Mouse (Mus musculus): ENCODE results near the gene Pnmal2. TPM values are rescaled to one million over a fixed set of nuclear protein-coding genes. Genes with fewer than 3 reads are reported as not detected.
A peak's percentile ranks its signal among the peaks of the same experiment; 100 is the strongest.
"Not testable (repeated sequence)": the region's sequence is repeated elsewhere in the genome, so short reads cannot be mapped to it uniquely, and the experiment has no call there.

The Pnmal2 gene
- polyA plus RNA-seq, 1 experiment = 2.0 TPM

DNA sequence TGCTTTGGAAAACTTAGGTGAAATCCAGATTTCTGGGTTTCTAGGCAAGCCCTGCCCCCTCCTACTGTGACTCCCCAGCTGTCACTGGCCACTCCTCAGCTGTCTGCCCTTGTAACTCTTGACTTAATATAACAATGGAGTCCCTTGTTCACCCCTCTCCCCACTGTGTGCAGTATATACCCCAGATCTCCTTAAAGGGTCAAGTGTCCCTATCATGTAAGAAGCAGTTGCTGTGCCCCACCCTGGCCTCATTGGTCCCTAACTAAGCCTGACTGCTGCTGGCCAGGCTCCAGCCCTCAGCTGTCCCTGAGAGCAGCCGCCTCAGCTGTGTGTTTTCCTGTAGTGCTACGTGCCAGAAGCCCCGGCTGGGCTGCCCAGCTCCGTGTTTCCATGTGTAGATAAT, 3.5 kb downstream of the Pnmal2 start:
- no peak for DNase-seq (ENCODE audit: low read depth in 1 of 2, low spot score in 2 of 2)
- TF ChIP-seq CTCF (IDR thresholded peaks at IDR 0.05; ENCODE audit: extremely low read depth, insufficient read depth, insufficient read length, insufficient replicate concordance) = no peak
- TF ChIP-seq POLR2A (IDR thresholded peaks at IDR 0.05; ENCODE audit: low read depth, low read length) = no peak
- H3K27ac ChIP-seq (ENCODE audit: insufficient read depth, low read length) = no peak overlapping the region
- H3K4me1 ChIP-seq (ENCODE audit: control insufficient read depth, insufficient read depth, insufficient read length) = peaks cover 7% of the 10 kb centered on the region
- no peaks in the 10 kb centered on the region for H3K36me3 ChIP-seq (ENCODE audit: control insufficient read depth, insufficient read depth, low read length)
- H3K4me3 ChIP-seq (ENCODE audit: extremely low read depth, insufficient read depth, insufficient read length) = no peak overlapping the region
- WGBS = 29% methylated on average over 4 of the region's 4 CpGs
- peaks cover 9% of the 10 kb centered on the region for H3K27me3 ChIP-seq (ENCODE audit: control insufficient read depth, insufficient read depth, low read length)

DNA sequence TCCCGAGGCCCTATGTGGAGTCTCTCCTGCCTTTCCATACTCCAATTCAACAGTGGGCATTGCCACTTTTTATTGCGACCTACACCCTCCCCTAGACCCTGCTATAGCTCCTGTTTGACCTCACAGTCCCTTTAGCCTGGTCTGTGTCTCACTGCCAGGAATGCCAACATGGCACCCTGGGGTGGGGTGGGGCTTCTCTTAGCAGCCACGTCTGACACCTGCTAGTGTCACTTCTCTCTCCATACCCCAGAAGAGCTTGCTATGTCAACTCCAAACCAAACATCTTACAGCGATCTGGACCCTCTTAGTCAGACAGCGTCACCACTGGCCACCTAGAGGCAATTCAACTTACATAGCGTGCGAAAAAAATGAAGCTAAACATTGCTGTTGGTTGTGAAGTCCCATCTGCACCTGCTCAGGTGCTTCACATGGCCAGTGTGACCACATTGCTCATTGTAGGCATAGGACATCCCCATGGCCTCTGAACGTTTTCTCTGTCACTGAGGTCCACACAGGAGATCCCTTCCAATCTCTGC, 4.5 kb downstream of the Pnmal2 start:
- no peak overlapping the region for H3K27ac ChIP-seq (ENCODE audit: insufficient read depth, low read length)
- WGBS = 80% methylated on average over 8 of the region's 8 CpGs
- no peak for DNase-seq (ENCODE audit: low read depth in 1 of 2, low spot score in 2 of 2)
- peaks cover 9% of the 10 kb centered on the region for H3K27me3 ChIP-seq (ENCODE audit: control insufficient read depth, insufficient read depth, low read length)
- no peaks in the 10 kb centered on the region for H3K36me3 ChIP-seq (ENCODE audit: control insufficient read depth, insufficient read depth, low read length)
- peaks cover 7% of the 10 kb centered on the region for H3K4me1 ChIP-seq (ENCODE audit: control insufficient read depth, insufficient read depth, insufficient read length)
- H3K4me3 ChIP-seq (ENCODE audit: extremely low read depth, insufficient read depth, insufficient read length) = no peak overlapping the region
- TF ChIP-seq POLR2A (IDR thresholded peaks at IDR 0.05; ENCODE audit: low read depth, low read length) = no peak
- TF ChIP-seq CTCF (IDR thresholded peaks at IDR 0.05; ENCODE audit: extremely low read depth, insufficient read depth, insufficient read length, insufficient replicate concordance) = no peak

GRCm38 (mm10) chr7:16949908-16950841, 5.7 kb downstream of the Pnmal2 start:
- Histone ChIP-seq H3K36me3 (ENCODE audit: control insufficient read depth, insufficient read depth, low read length) (no peaks in the 10 kb centered on the region), H3K4me1 (ENCODE audit: control insufficient read depth, insufficient read depth, insufficient read length) (peaks cover 3% of the 10 kb centered on the region; the same call in 1 of the 2 replicates), H3K4me3 (ENCODE audit: extremely low read depth, insufficient read depth, insufficient read length) (no peak overlapping the region; the same call in 1 of the 2 replicates), H3K27me3 (ENCODE audit: control insufficient read depth, insufficient read depth, low read length) (peaks cover 7% of the 10 kb centered on the region), H3K27ac (ENCODE audit: insufficient read depth, low read length) (no peak overlapping the region)
- WGBS = 17% methylated on average over 28 of the region's 29 CpGs
- TF ChIP-seq POLR2A (IDR thresholded peaks at IDR 0.05; ENCODE audit: low read depth, low read length) (no peak), CTCF (IDR thresholded peaks at IDR 0.05; ENCODE audit: extremely low read depth, insufficient read depth, insufficient read length, insufficient replicate concordance) (peak; percentile 93)
- peak in 1 of 2 experiments; percentile 54 for DNase-seq (ENCODE audit: low read depth in 1 of 2, low spot score in 2 of 2)

DNA sequence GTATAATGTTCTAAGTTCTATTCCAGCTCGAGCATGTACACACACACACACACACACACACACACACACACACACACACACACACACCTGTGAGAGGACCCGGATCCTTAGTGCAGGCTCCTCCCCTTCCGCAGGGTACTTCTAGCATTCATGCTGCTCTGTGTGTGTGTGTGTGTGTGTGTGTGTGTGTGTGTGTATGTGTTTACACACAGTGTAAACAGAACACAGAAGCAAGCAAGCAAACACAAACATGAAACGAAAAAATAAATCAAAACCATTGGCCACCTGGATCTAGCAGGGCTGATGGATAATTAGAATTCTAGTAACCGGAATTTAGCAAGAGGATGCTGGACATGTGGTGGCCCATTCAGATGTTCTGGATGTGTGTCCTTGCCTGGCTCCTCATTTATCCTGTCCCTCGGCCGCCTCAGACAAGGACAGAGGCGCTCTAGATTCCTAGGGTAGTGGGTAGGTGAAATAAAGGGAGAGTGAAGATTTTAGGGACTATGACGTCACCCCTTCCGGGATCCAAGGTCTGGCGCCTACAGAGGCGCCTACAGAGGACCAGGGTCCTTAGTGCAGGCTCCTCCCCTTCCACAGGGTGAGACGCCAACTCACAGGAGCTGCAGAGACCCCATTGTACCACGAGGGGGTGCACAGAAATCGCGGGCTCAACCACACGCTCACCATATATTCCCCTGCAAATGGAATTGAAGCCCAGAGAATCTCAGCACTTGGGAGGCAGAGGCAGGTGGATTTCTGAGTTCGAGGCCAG, 6.6 kb downstream of the Pnmal2 start:
- WGBS = 22% methylated on average over 18 of the region's 18 CpGs
- no peak for TF ChIP-seq POLR2A (IDR thresholded peaks at IDR 0.05; ENCODE audit: low read depth, low read length)
- TF ChIP-seq CTCF (IDR thresholded peaks at IDR 0.05; ENCODE audit: extremely low read depth, insufficient read depth, insufficient read length, insufficient replicate concordance) = peak; percentile 75; the same call in 1 of the 2 replicates
- DNase-seq (ENCODE audit: low read depth in 1 of 2, low spot score in 2 of 2) = peak; percentile 54 to 67
- Histone ChIP-seq H3K4me3 (ENCODE audit: extremely low read depth, insufficient read depth, insufficient read length) (no peak overlapping the region), H3K27ac (ENCODE audit: insufficient read depth, low read length) (no peak overlapping the region), H3K36me3 (ENCODE audit: control insufficient read depth, insufficient read depth, low read length) (no peaks in the 10 kb centered on the region), H3K27me3 (ENCODE audit: control insufficient read depth, insufficient read depth, low read length) (peaks cover 5% of the 10 kb centered on the region), H3K4me1 (ENCODE audit: control insufficient read depth, insufficient read depth, insufficient read length) (peaks cover 3% of the 10 kb centered on the region; the same call in 1 of the 2 replicates)

- WGBS = 71% methylated on average over 2 of the region's 2 CpGs
- H3K27me3 ChIP-seq (ENCODE audit: control insufficient read depth, insufficient read depth, low read length); H3K4me3 ChIP-seq (ENCODE audit: extremely low read depth, insufficient read depth, insufficient read length); H3K36me3 ChIP-seq (ENCODE audit: control insufficient read depth, insufficient read depth, low read length); H3K27ac ChIP-seq (ENCODE audit: insufficient read depth, low read length); H3K4me1 ChIP-seq (ENCODE audit: control insufficient read depth, insufficient read depth, insufficient read length); DNase-seq (ENCODE audit: low read depth in 1 of 2, low spot score in 2 of 2): not testable (repeated sequence)
Measured at GRCm38 (mm10) chr7:16953776-16954175, 9.3 kb downstream of the Pnmal2 start.

DNA sequence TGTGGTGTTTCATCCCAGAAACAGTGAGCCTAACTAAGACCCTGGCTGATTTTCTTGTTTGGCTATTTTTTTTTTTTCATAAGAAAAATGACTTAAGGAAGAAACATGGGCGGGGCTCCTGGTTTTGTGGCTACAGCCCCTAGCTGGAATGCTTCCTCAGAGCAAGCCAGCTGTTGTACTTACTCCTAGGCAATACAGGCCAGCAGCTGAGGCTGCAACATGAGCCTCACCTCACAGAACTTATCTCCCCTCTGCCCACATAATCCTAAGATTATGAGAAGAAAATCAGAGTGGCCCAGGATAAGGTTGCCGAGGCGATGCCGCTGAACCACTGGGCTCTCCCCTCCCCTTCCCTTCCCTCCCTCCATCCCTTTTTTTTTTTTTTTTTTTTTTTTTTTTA, 11.2 kb downstream of the Pnmal2 start:
- no peak overlapping the region for H3K4me3 ChIP-seq (ENCODE audit: extremely low read depth, insufficient read depth, insufficient read length)
- H3K4me1 ChIP-seq (ENCODE audit: control insufficient read depth, insufficient read depth, insufficient read length) = no peaks in the 10 kb centered on the region
- no peak overlapping the region for H3K27ac ChIP-seq (ENCODE audit: insufficient read depth, low read length)
- WGBS = 69% methylated on average over 4 of the region's 4 CpGs
- no peaks in the 10 kb centered on the region for H3K27me3 ChIP-seq (ENCODE audit: control insufficient read depth, insufficient read depth, low read length)
- no peaks in the 10 kb centered on the region for H3K36me3 ChIP-seq (ENCODE audit: control insufficient read depth, insufficient read depth, low read length)
- no peak for DNase-seq (ENCODE audit: low read depth in 1 of 2, low spot score in 2 of 2)
- TF ChIP-seq POLR2A (IDR thresholded peaks at IDR 0.05; ENCODE audit: low read depth, low read length) = no peak
- no peak for TF ChIP-seq CTCF (IDR thresholded peaks at IDR 0.05; ENCODE audit: extremely low read depth, insufficient read depth, insufficient read length, insufficient replicate concordance)
